Mouse (Mus musculus): Measurements from ENCODE around the gene Arrdc1. TPM values are rescaled to one million over a fixed set of nuclear protein-coding genes. Genes with fewer than 3 reads are reported as not detected.
"Not testable (repeated sequence)": the region's sequence is repeated elsewhere in the genome, so short reads cannot be mapped to it uniquely, and the experiment has no call there.

Gene Arrdc1
- polyA plus RNA-seq (2012; ENCODE audit: insufficient read depth, insufficient read length, missing spikeins) = 3.1 and 5.2 TPM in 2 replicates

GRCm38 (mm10) chr2:24935057-24935796 is at the start of gene Arrdc1:
Gene Arrdc1 (minus strand): TSS chr2:24935252.
- H3K4me3 ChIP-seq (ENCODE audit: insufficient read depth, low read depth, low read length) = peak within 1 kb of the TSS; percentile 86
- H3K27ac ChIP-seq (replicated peaks; ENCODE audit: low read depth, low read length) = peak within 1 kb of the TSS; percentile 35; the same call in 1 of the 2 replicates
- peaks cover 7% of the 10 kb centered on the region for H3K4me1 ChIP-seq (ENCODE audit: control insufficient read depth, insufficient read depth, insufficient read length, low read length)

- H3K4me1 ChIP-seq (ENCODE audit: control insufficient read depth, insufficient read depth, insufficient read length, low read length) = peaks cover 6% of the 10 kb centered on the region; the same call in 1 of the 2 replicates
- H3K4me3 ChIP-seq (ENCODE audit: insufficient read depth, low read depth, low read length) = no peak overlapping the region
- H3K27ac ChIP-seq (replicated peaks; ENCODE audit: low read depth, low read length) = no peak overlapping the region
These were observed 41.9 kb upstream of the Arrdc1 start for GRCm38 (mm10) chr2:24976960-24977359.

- peaks cover 6% of the 10 kb centered on the region; the same call in 1 of the 2 replicates for H3K4me1 ChIP-seq (ENCODE audit: control insufficient read depth, insufficient read depth, insufficient read length, low read length)
- H3K4me3 ChIP-seq (ENCODE audit: insufficient read depth, low read depth, low read length) = peak within 1 kb of the TSS; percentile 81
- peak within 1 kb of the TSS; percentile 66 for H3K27ac ChIP-seq (replicated peaks; ENCODE audit: low read depth, low read length)
These were observed 40.7 kb upstream of the Arrdc1 start, which contains the start of gene Pnpla7 for GRCm38 (mm10) chr2:24975704-24976297. Gene Pnpla7 (plus strand): TSS chr2:24976033.

- Histone ChIP-seq H3K4me3 (ENCODE audit: insufficient read depth, low read depth, low read length) (peak within 1 kb of the TSS; percentile 81), H3K27ac (replicated peaks; ENCODE audit: low read depth, low read length) (peak within 1 kb of the TSS; percentile 66), H3K4me1 (ENCODE audit: control insufficient read depth, insufficient read depth, insufficient read length, low read length) (peaks cover 6% of the 10 kb centered on the region; the same call in 1 of the 2 replicates)
These were observed 40.1 kb upstream of the Arrdc1 start, which contains the start of gene Mrpl41 for GRCm38 (mm10) chr2:24974906-24975703. Gene Mrpl41 (minus strand): TSS chr2:24975098.

GRCm38 (mm10) chr2:24974452-24974851 is 39.4 kb upstream of the Arrdc1 start:
- Histone ChIP-seq H3K27ac (replicated peaks; ENCODE audit: low read depth, low read length) (peak overlapping the region; percentile 52), H3K4me3 (ENCODE audit: insufficient read depth, low read depth, low read length) (peak overlapping the region; percentile 81)
- H3K4me1 ChIP-seq (ENCODE audit: control insufficient read depth, insufficient read depth, insufficient read length, low read length) = not testable (repeated sequence)

- peaks cover 3% of the 10 kb centered on the region; the same call in 1 of the 2 replicates for H3K4me1 ChIP-seq (ENCODE audit: control insufficient read depth, insufficient read depth, insufficient read length, low read length)
- H3K27ac ChIP-seq (replicated peaks; ENCODE audit: low read depth, low read length) = no peak overlapping the region
- no peak overlapping the region for H3K4me3 ChIP-seq (ENCODE audit: insufficient read depth, low read depth, low read length)
These were observed 35.3 kb upstream of the Arrdc1 start for GRCm38 (mm10) chr2:24970386-24970785.

GRCm38 (mm10) chr2:24962304-24963000 is 27.4 kb upstream of the Arrdc1 start, which contains the start of gene Dph7:
Gene Dph7 (plus strand): TSS chr2:24962400.
- Histone ChIP-seq H3K4me3 (ENCODE audit: insufficient read depth, low read depth, low read length) (peak within 1 kb of the TSS; percentile 90), H3K4me1 (ENCODE audit: control insufficient read depth, insufficient read depth, insufficient read length, low read length) (peaks cover 5% of the 10 kb centered on the region; the same call in 1 of the 2 replicates), H3K27ac (replicated peaks; ENCODE audit: low read depth, low read length) (no peak within 1 kb of the TSS)

- peaks cover 5% of the 10 kb centered on the region; the same call in 1 of the 2 replicates for H3K4me1 ChIP-seq (ENCODE audit: control insufficient read depth, insufficient read depth, insufficient read length, low read length)
- H3K4me3 ChIP-seq (ENCODE audit: insufficient read depth, low read depth, low read length) = no peak overlapping the region
- no peak overlapping the region for H3K27ac ChIP-seq (replicated peaks; ENCODE audit: low read depth, low read length)
These were observed 25.9 kb upstream of the Arrdc1 start for GRCm38 (mm10) chr2:24960910-24961309.

- H3K4me1 ChIP-seq (ENCODE audit: control insufficient read depth, insufficient read depth, insufficient read length, low read length) = 0 out of 2 replicates have a peak, but pooled peaks cover 2% of the 10 kb centered on the region
- no peak overlapping the region for H3K4me3 ChIP-seq (ENCODE audit: insufficient read depth, low read depth, low read length)
- no peak overlapping the region for H3K27ac ChIP-seq (replicated peaks; ENCODE audit: low read depth, low read length)
These were observed 17.5 kb upstream of the Arrdc1 start for GRCm38 (mm10) chr2:24952537-24953055.

GRCm38 (mm10) chr2:24950189-24950535 is 15.1 kb upstream of the Arrdc1 start:
- 0 out of 2 replicates have a peak, but pooled peaks cover 2% of the 10 kb centered on the region for H3K4me1 ChIP-seq (ENCODE audit: control insufficient read depth, insufficient read depth, insufficient read length, low read length)
- H3K27ac ChIP-seq (replicated peaks; ENCODE audit: low read depth, low read length) = no peak overlapping the region
- peak overlapping the region; percentile 82 for H3K4me3 ChIP-seq (ENCODE audit: insufficient read depth, low read depth, low read length)

GRCm38 (mm10) chr2:24949421-24950188 is 14.6 kb upstream of the Arrdc1 start, which contains the start of gene Zmynd19:
Gene Zmynd19 (plus strand): TSS chr2:24949792.
- Histone ChIP-seq H3K4me3 (ENCODE audit: insufficient read depth, low read depth, low read length) (peak within 1 kb of the TSS; percentile 82), H3K4me1 (ENCODE audit: control insufficient read depth, insufficient read depth, insufficient read length, low read length) (0 out of 2 replicates have a peak, but pooled peaks cover 2% of the 10 kb centered on the region), H3K27ac (replicated peaks; ENCODE audit: low read depth, low read length) (no peak within 1 kb of the TSS)

- not testable (repeated sequence) for H3K4me3 ChIP-seq (ENCODE audit: insufficient read depth, low read depth, low read length); H3K4me1 ChIP-seq (ENCODE audit: control insufficient read depth, insufficient read depth, insufficient read length, low read length); H3K27ac ChIP-seq (replicated peaks; ENCODE audit: low read depth, low read length)
These were observed 9.3 kb upstream of the Arrdc1 start for GRCm38 (mm10) chr2:24944304-24944703.

GRCm38 (mm10) chr2:24942092-24942491 is 7.0 kb upstream of the Arrdc1 start:
- Histone ChIP-seq H3K4me3 (ENCODE audit: insufficient read depth, low read depth, low read length) (no peak overlapping the region), H3K27ac (replicated peaks; ENCODE audit: low read depth, low read length) (no peak overlapping the region), H3K4me1 (ENCODE audit: control insufficient read depth, insufficient read depth, insufficient read length, low read length) (no peaks in the 10 kb centered on the region)
